Mouse (Mus musculus) kidney, postnatal 0 days (tissue): ENCODE measurements around the gene Evx1. TPM values are rescaled to one million over a fixed set of nuclear protein-coding genes. Genes with fewer than 3 reads are reported as not detected.

Source experiments
- ATAC-seq: fragments of 200-750 bp; cut with Nextera tagmentation; replicated peaks from 2 replicates; pipeline ENCODE4 v1.8.0; 2017; ENCODE audit warnings: low read depth, moderate number of reproducible peaks, moderate TSS enrichment, moderate library complexity; ENCODE audit not compliant: low FRiP score
- DNase-seq: peaks from one replicate; pipeline ENCODE4 v3.0.0-alpha.2; 2016; ENCODE audit warnings: low spot score
- H3K27ac ChIP-seq: fragments of 300-500 bp; sonication (generic); 2 replicates; pipeline ENCODE4 v1.5.1; 2014; ENCODE audit warnings: mild to moderate bottlenecking
- H3K27me3 ChIP-seq: fragments of 300-500 bp; sonication (generic); 2 replicates; pipeline ENCODE4 v1.6.1; 2014; ENCODE audit warnings: low read length, mixed read lengths; ENCODE audit not compliant: insufficient read depth
- H3K36me3 ChIP-seq: fragments of 300-500 bp; sonication (generic); 2 replicates; pipeline ENCODE4 v1.6.1; 2014; ENCODE audit warnings: low read length, mixed read lengths; ENCODE audit not compliant: insufficient read depth
- H3K4me1 ChIP-seq: fragments of 300-500 bp; sonication (generic); replicated peaks from 2 replicates; pipeline ENCODE4 v1.6.1; 2014; ENCODE audit warnings: antibody characterized with exemption, low read length, mixed read lengths; ENCODE audit not compliant: insufficient read depth
- H3K4me2 ChIP-seq: fragments of 300-500 bp; sonication (generic); 2 replicates; pipeline ENCODE4 v1.6.1; 2014; ENCODE audit warnings: mild to moderate bottlenecking, low read length, moderate library complexity, mixed read lengths
- H3K4me3 ChIP-seq: fragments of 300-500 bp; sonication (generic); replicated peaks from 2 replicates; pipeline ENCODE4 v1.5.1; 2014; ENCODE audit warnings: low read depth, low read length
- H3K9ac ChIP-seq: fragments of 300-500 bp; sonication (generic); 2 replicates; pipeline ENCODE4 v1.6.1; 2014; ENCODE audit warnings: low read depth, low read length
- H3K9me3 ChIP-seq: fragments of 300-500 bp; sonication (generic); replicated peaks from 2 replicates; pipeline ENCODE4 v1.6.1; 2016; ENCODE audit warnings: low read length, inconsistent platforms, mixed read lengths
- CTCF ChIP-seq: IDR thresholded peaks from 2 replicates; pipeline ENCODE4 v1.5.1; 2016; ENCODE audit warnings: antibody characterized with exemption, low read depth, mild to moderate bottlenecking, moderate library complexity
- WGBS: fragments of 180-500 bp; shearing (Covaris S2); extraction: QIAGEN DNeasy Blood & Tissue Kit; methylation state at CpG from one replicate; pipeline ENCODE4 v1.1.7; 2014; 5-methylcytosine and 5-hydroxymethylcytosine counted together
- polyA plus RNA-seq: library from polyadenylated mRNA; unstranded; fragments of >200 nt; fragmentation: Nextera tagmentation; extraction: Ambion mirVana; gene quantifications from 2 replicates; pipeline ENCODE4 v1.2.1, GENCODE M21; 2015

Gene Evx1
- polyA plus RNA-seq, 1 experiment from 2014 or later: not detected

GRCm38 (mm10) chr6:52305877-52306389, 7.4 kb upstream of the Evx1 start:
- H3K9ac ChIP-seq: no peak overlapping the region
- ATAC-seq: peak; percentile 82; the same call in 1 of the 2 replicates

GRCm38 (mm10) chr6:52309766-52310165, 3.5 kb upstream of the Evx1 start:
- no peaks in the 10 kb centered on the region for H3K9me3 ChIP-seq
- H3K4me1 ChIP-seq: 0 out of 2 replicates have a peak, but pooled peaks cover 12% of the 10 kb centered on the region
- H3K27me3 ChIP-seq: peaks cover 74% of the 10 kb centered on the region
- no peak for TF ChIP-seq CTCF
- H3K4me2 ChIP-seq: no peak overlapping the region
- no peak overlapping the region for H3K9ac ChIP-seq
- no peaks in the 10 kb centered on the region for H3K36me3 ChIP-seq
- no peak overlapping the region for H3K4me3 ChIP-seq
- 40% methylated on average over 10 of the region's 10 CpGs for WGBS
- ATAC-seq (no peak), DNase-seq (no peak)
- no peak overlapping the region for H3K27ac ChIP-seq

More at GRCm38 (mm10) chr6:52305877-52306389, 7.4 kb upstream of the Evx1 start:
- peak; percentile 81 for DNase-seq
- peaks cover 41% of the 10 kb centered on the region for H3K27me3 ChIP-seq
- 0 out of 2 replicates have a peak, but pooled peaks cover 9% of the 10 kb centered on the region for H3K4me1 ChIP-seq
- H3K27ac ChIP-seq: no peak overlapping the region
- peak overlapping the region; percentile 75 for H3K4me2 ChIP-seq
- peak overlapping the region; percentile 38 for H3K4me3 ChIP-seq
- under 1% methylated on average over 30 of the region's 30 CpGs for WGBS
- no peaks in the 10 kb centered on the region for H3K36me3 ChIP-seq
- H3K9me3 ChIP-seq: no peaks in the 10 kb centered on the region
- peak; percentile 79 for TF ChIP-seq CTCF

GRCm38 (mm10) chr6:52310366-52310765, 2.9 kb upstream of the Evx1 start:
- H3K9me3 ChIP-seq: no peaks in the 10 kb centered on the region
- no peak for DNase-seq
- H3K9ac ChIP-seq: 0 out of 2 replicates have a peak overlapping the region, but pooled peaks have one; percentile 14
- H3K36me3 ChIP-seq: no peaks in the 10 kb centered on the region
- H3K4me1 ChIP-seq: 0 out of 2 replicates have a peak, but pooled peaks cover 12% of the 10 kb centered on the region
- H3K27ac ChIP-seq: no peak overlapping the region
- ATAC-seq: no peak
- TF ChIP-seq CTCF: no peak
- no peak overlapping the region for H3K4me3 ChIP-seq
- H3K4me2 ChIP-seq: peak overlapping the region; percentile 27; the same call in 1 of the 2 replicates
- peaks cover 77% of the 10 kb centered on the region for H3K27me3 ChIP-seq
- WGBS: 2% methylated on average over 24 of the region's 24 CpGs

GRCm38 (mm10) chr6:52311661-52312557, 1.4 kb upstream of the Evx1 start:
- H3K4me3 ChIP-seq: no peak overlapping the region
- DNase-seq (no peak), ATAC-seq (no peak)
- 7% methylated on average over 6 of the region's 6 CpGs for WGBS
- H3K9me3 ChIP-seq: no peaks in the 10 kb centered on the region
- no peaks in the 10 kb centered on the region for H3K36me3 ChIP-seq
- H3K9ac ChIP-seq: no peak overlapping the region
- no peak overlapping the region for H3K27ac ChIP-seq
- peaks cover 11% of the 10 kb centered on the region for H3K4me1 ChIP-seq
- H3K27me3 ChIP-seq: peaks cover 86% of the 10 kb centered on the region
- TF ChIP-seq CTCF: no peak
- no peak overlapping the region for H3K4me2 ChIP-seq

- Histone ChIP-seq H3K9me3 (no peaks in the 10 kb centered on the region), H3K4me3 (no peak overlapping the region), H3K9ac (no peak overlapping the region), H3K27me3 (peaks cover 86% of the 10 kb centered on the region), H3K4me1 (peaks cover 11% of the 10 kb centered on the region), H3K4me2 (no peak overlapping the region), H3K36me3 (no peaks in the 10 kb centered on the region), H3K27ac (no peak overlapping the region)
- TF ChIP-seq CTCF: no peak
- no peak for ATAC-seq
- 5% methylated on average over 8 of the region's 8 CpGs for WGBS
- no peak for DNase-seq
Measured at GRCm38 (mm10) chr6:52312558-52312915, 761 bp upstream of the Evx1 start.

GRCm38 (mm10) chr6:52314304-52315100, 1.2 kb downstream of the Evx1 start:
- H3K36me3 ChIP-seq: no peaks in the 10 kb centered on the region
- no peak for DNase-seq
- no peak for ATAC-seq

More at GRCm38 (mm10) chr6:52314304-52315100, 1.2 kb downstream of the Evx1 start:
- Histone ChIP-seq H3K9me3 (no peaks in the 10 kb centered on the region), H3K4me3 (no peak overlapping the region), H3K4me2 (peak overlapping the region; percentile 9; the same call in 1 of the 2 replicates), H3K27ac (no peak overlapping the region), H3K4me1 (peaks cover 11% of the 10 kb centered on the region), H3K9ac (no peak overlapping the region), H3K27me3 (peaks cover 89% of the 10 kb centered on the region)
- TF ChIP-seq CTCF: no peak
- 1% methylated on average over 27 of the region's 27 CpGs for WGBS
